ENCODE assay signal across 13 mouse cellular contexts in genomic region chr2:137079721-137080320, GRCm38 (mm10). TPM values are rescaled to one million over a fixed set of nuclear protein-coding genes. Genes with fewer than 3 reads are reported as not detected.
DNase-seq lines count a peak whose midpoint lies in the region; ATAC-seq and TF ChIP-seq lines count a peak whose summit lies in the region.
"Had no signal": no experiment of that assay in that cellular context is flagged by ENCODE, and none has a peak within 500 bp of the region (broad histone marks: within the 10 kb centered on the region; RNA-seq: fewer than 3 reads in every experiment).

No protein-coding gene starts in this region.

- H3K4me1 ChIP-seq in forebrain, embryonic 10.5 days = peaks cover 41% of the 10 kb centered on the region
- H3K4me1 ChIP-seq in forebrain, embryonic 15.5 days = peaks cover 13% of the 10 kb centered on the region
- peaks cover 15% of the 10 kb centered on the region for H3K4me1 ChIP-seq in intestine, embryonic 14.5 days (replicated peaks; ENCODE audit: control insufficient read depth, insufficient read depth, low read length)
- H3K4me1 ChIP-seq in intestine, postnatal 0 days (replicated peaks; ENCODE audit: control insufficient read depth, insufficient read depth, low read length) = no peaks in the 10 kb centered on the region; the same call in 1 of the 2 replicates
- peaks cover 20% of the 10 kb centered on the region for H3K4me1 ChIP-seq in limb, embryonic 14.5 days (ENCODE audit: control insufficient read depth, insufficient read depth, low read length)
- H3K4me1 ChIP-seq in lung, adult 2 months (ENCODE audit: control insufficient read depth, insufficient read depth, low read length) = peaks cover 10% of the 10 kb centered on the region
- H3K4me1 ChIP-seq: liver, embryonic 15.5 days had no signal

- no peak for ATAC-seq in forebrain, embryonic 15.5 days (replicated peaks)
- peak; percentile 29; the same call in 1 of the 2 replicates for ATAC-seq in intestine, embryonic 14.5 days (replicated peaks; ENCODE audit: low FRiP score, low TSS enrichment, low read depth)
- ATAC-seq in intestine, postnatal 0 days = no peak
- ATAC-seq in limb, embryonic 14.5 days (ENCODE audit: low FRiP score, low read depth) = peak; percentile 39; the same call in 1 of the 2 replicates
- ATAC-seq: activated CD4-positive, CD25-positive, alpha-beta regulatory T cell, adult 4 months; inflammation-experienced regulatory T-cells, adult 6 months had no signal

- no peaks in the 10 kb centered on the region for H3K9me3 ChIP-seq in forebrain, embryonic 10.5 days
- no peaks in the 10 kb centered on the region for H3K9me3 ChIP-seq in forebrain, embryonic 15.5 days
- no peaks in the 10 kb centered on the region for H3K9me3 ChIP-seq in intestine, embryonic 14.5 days (ENCODE audit: control insufficient read depth, low read length)
- H3K9me3 ChIP-seq in intestine, postnatal 0 days (ENCODE audit: control insufficient read depth) = no peaks in the 10 kb centered on the region
- no peaks in the 10 kb centered on the region for H3K9me3 ChIP-seq in limb, embryonic 14.5 days (ENCODE audit: control insufficient read depth, low read length)
- H3K9me3 ChIP-seq: liver, embryonic 15.5 days had no signal

- peak overlapping the region; percentile 16; the same call in 1 of the 2 replicates for H3K27ac ChIP-seq in forebrain, embryonic 10.5 days
- no peak overlapping the region for H3K27ac ChIP-seq in forebrain, embryonic 15.5 days (replicated peaks)
- H3K27ac ChIP-seq in intestine, embryonic 14.5 days (ENCODE audit: low read depth) = peak overlapping the region; percentile 51; the same call in 1 of the 2 replicates
- no peak overlapping the region for H3K27ac ChIP-seq in intestine, postnatal 0 days (ENCODE audit: low read depth, low read length)
- H3K27ac ChIP-seq in limb, embryonic 14.5 days (replicated peaks; ENCODE audit: low read depth, low read length) = no peak overlapping the region
- H3K27ac ChIP-seq: liver, embryonic 15.5 days had no signal

- H3K36me3 ChIP-seq in forebrain, embryonic 10.5 days (replicated peaks) = peaks cover 39% of the 10 kb centered on the region
- 0 out of 2 replicates have a peak, but pooled peaks cover 7% of the 10 kb centered on the region for H3K36me3 ChIP-seq in forebrain, embryonic 15.5 days
- H3K36me3 ChIP-seq in intestine, embryonic 14.5 days (ENCODE audit: control insufficient read depth, insufficient read depth, low read length) = peaks cover 28% of the 10 kb centered on the region
- peaks cover 21% of the 10 kb centered on the region for H3K36me3 ChIP-seq in intestine, postnatal 0 days (ENCODE audit: control insufficient read depth, insufficient read depth)
- H3K36me3 ChIP-seq in limb, embryonic 14.5 days (ENCODE audit: control insufficient read depth, insufficient read depth, low read length) = peaks cover 22% of the 10 kb centered on the region
- H3K36me3 ChIP-seq: liver, embryonic 15.5 days had no signal

- H3K4me3 ChIP-seq in forebrain, embryonic 10.5 days = no peak overlapping the region
- no peak overlapping the region for H3K4me3 ChIP-seq in forebrain, embryonic 15.5 days
- H3K4me3 ChIP-seq in intestine, embryonic 14.5 days (ENCODE audit: low read depth, low read length) = no peak overlapping the region
- H3K4me3 ChIP-seq in intestine, postnatal 0 days (ENCODE audit: low read depth, low read length) = no peak overlapping the region
- no peak overlapping the region for H3K4me3 ChIP-seq in limb, embryonic 14.5 days (replicated peaks; ENCODE audit: low read length)
- H3K4me3 ChIP-seq in lung, adult 2 months (replicated peaks; ENCODE audit: extremely low read depth, low read depth, low read length) = no peak overlapping the region
- H3K4me3 ChIP-seq: liver, embryonic 15.5 days had no signal

- no peak overlapping the region for H3K9ac ChIP-seq in forebrain, embryonic 15.5 days (replicated peaks)
- H3K9ac ChIP-seq in intestine, embryonic 14.5 days (ENCODE audit: low read length) = no peak overlapping the region
- H3K9ac ChIP-seq in intestine, postnatal 0 days (ENCODE audit: low read depth, low read length) = no peak overlapping the region
- no peak overlapping the region for H3K9ac ChIP-seq in limb, embryonic 14.5 days (ENCODE audit: low read depth, low read length, severe bottlenecking)
- H3K9ac ChIP-seq: liver, embryonic 15.5 days had no signal

- no peak for DNase-seq in forebrain, embryonic 10.5 days (ENCODE audit: extremely low spot score, low spot score)
- DNase-seq in intestine, embryonic 14.5 days (ENCODE audit: low spot score) = no peak
- DNase-seq in kidney, adult 11 months = peak; percentile 67
- DNase-seq in limb, embryonic 14.5 days (ENCODE audit: low spot score) = no peak
- DNase-seq in right cerebral cortex, postnatal 10 days (ENCODE audit: low spot score in 2 of 2) = no peak
- no peak for DNase-seq in lung, adult 2 months
- DNase-seq: gastrocnemius, postnatal 25 days had no signal

- no peak for TF ChIP-seq POLR2A in limb, embryonic 14.5 days (IDR thresholded peaks at IDR 0.05; ENCODE audit: borderline replicate concordance, extremely low read depth, insufficient read depth, insufficient read length)
- TF ChIP-seq POLR2A in lung, adult 2 months (IDR thresholded peaks at IDR 0.05; ENCODE audit: borderline replicate concordance, extremely low read depth, low read depth, low read length) = no peak

- no peak overlapping the region for H3K4me2 ChIP-seq in forebrain, embryonic 15.5 days (replicated peaks)
- H3K4me2 ChIP-seq in intestine, embryonic 14.5 days (ENCODE audit: low read length) = no peak overlapping the region
- H3K4me2 ChIP-seq in intestine, postnatal 0 days (replicated peaks; ENCODE audit: low read depth) = no peak overlapping the region
- H3K4me2 ChIP-seq in limb, embryonic 14.5 days (replicated peaks; ENCODE audit: low read depth, low read length, severe bottlenecking) = no peak overlapping the region
- H3K4me2 ChIP-seq: liver, embryonic 15.5 days; midbrain, embryonic 11.5 days had no signal

- no peaks in the 10 kb centered on the region for H3K27me3 ChIP-seq in forebrain, embryonic 10.5 days (ENCODE audit: poor library complexity, severe bottlenecking)
- H3K27me3 ChIP-seq in forebrain, embryonic 15.5 days = no peaks in the 10 kb centered on the region
- H3K27me3 ChIP-seq in intestine, embryonic 14.5 days (replicated peaks; ENCODE audit: control insufficient read depth, insufficient read depth, low read length) = no peaks in the 10 kb centered on the region
- no peaks in the 10 kb centered on the region for H3K27me3 ChIP-seq in intestine, postnatal 0 days (replicated peaks; ENCODE audit: control insufficient read depth, insufficient read depth, low read length)
- no peaks in the 10 kb centered on the region for H3K27me3 ChIP-seq in limb, embryonic 14.5 days (ENCODE audit: control insufficient read depth, insufficient read depth, low read length)
- H3K27me3 ChIP-seq: liver, embryonic 15.5 days had no signal

- no peak for TF ChIP-seq CTCF in intestine, postnatal 0 days (IDR thresholded peaks at IDR 0.05; ENCODE audit: low read depth)
- no peak for TF ChIP-seq CTCF in lung, adult 2 months (IDR thresholded peaks at IDR 0.05; ENCODE audit: insufficient read depth, low read length)

- 39% methylated on average over 10 of the region's 10 CpGs for WGBS in forebrain, embryonic 10.5 days
- whole genome bisulfite sequencing in forebrain, embryonic 15.5 days = 21% methylated on average over 10 of the region's 10 CpGs
- 17% methylated on average over 10 of the region's 10 CpGs for WGBS in intestine, embryonic 14.5 days
- 41% methylated on average over 10 of the region's 10 CpGs for WGBS in intestine, postnatal 0 days
- 18% methylated on average over 10 of the region's 10 CpGs for WGBS in limb, embryonic 14.5 days
- WGBS in lung, adult 2 months = 27% methylated on average over 10 of the region's 10 CpGs

RNA-seq across cellular contexts. Expression of gene Jag1, which starts 36.6 kb away (rescaled TPM):
- 18.9 and 20.4 TPM in 2 replicates for polyA plus RNA-seq in forebrain, embryonic 10.5 days (2016; fragmentation: Nextera tagmentation; extraction: Ambion mirVana)
- polyA plus RNA-seq in forebrain, embryonic 15.5 days (2015; fragmentation: Nextera tagmentation; extraction: Ambion mirVana) = 10.0 and 11.2 TPM in 2 replicates
- 18.8 and 20.6 TPM in 2 replicates for polyA plus RNA-seq in intestine, embryonic 14.5 days (2014; fragmentation: Nextera tagmentation; extraction: Ambion mirVana)
- polyA plus RNA-seq in intestine, postnatal 0 days (2015; fragmentation: Nextera tagmentation; extraction: Ambion mirVana) = 6.0 and 6.9 TPM in 2 replicates
- polyA plus RNA-seq in limb, embryonic 14.5 days (2012; rRNA removed) = 13.9 and 17.0 TPM in 2 replicates
- polyA plus RNA-seq in limb, embryonic 14.5 days (2014; fragmentation: Nextera tagmentation; extraction: Ambion mirVana) = 32.9 and 35.8 TPM in 2 replicates
- 10.4 and 11.4 TPM in 2 replicates for polyA plus RNA-seq in lung, adult 2 months (2012; rRNA removed)

Comparison
In these comparisons a context has a peak if more than half of its experiments do, and no peak if none do; other contexts are left out.
1. H3K27ac ChIP-seq: peak in forebrain, embryonic 10.5 days (single experiment) and intestine, embryonic 14.5 days (single experiment); none in forebrain, embryonic 15.5 days (single experiment), intestine, postnatal 0 days (single experiment) and limb, embryonic 14.5 days (single experiment).
2. ATAC-seq: peak in intestine, embryonic 14.5 days (single experiment) and limb, embryonic 14.5 days (single experiment); none in forebrain, embryonic 15.5 days (single experiment) and intestine, postnatal 0 days (single experiment).